Mouse (Mus musculus) stomach, postnatal 0 days (tissue): ENCODE results near the gene Olfr1289.

ENCODE experiments used
- CTCF ChIP-seq: IDR thresholded peaks from 2 replicates; pipeline ENCODE4 v1.5.1; 2016; ENCODE audit warnings: antibody characterized with exemption, low read depth, mild to moderate bottlenecking, moderate library complexity
- EP300 ChIP-seq: optimal IDR thresholded peaks from 2 replicates; pipeline ENCODE3; 2016; ENCODE audit warnings: antibody characterized with exemption

- TF ChIP-seq CTCF: no peak
- no peak for TF ChIP-seq EP300
Observed at GRCm38 (mm10) chr2:111448842-111449241, 31.8 kb upstream of the Olfr1289 start, which contains the start of gene Olfr1287.
